Mouse (Mus musculus) ES-Bruce4 (cell line): Measurements from ENCODE around the gene Dpp10.

Source experiments
- CTCF ChIP-seq: IDR thresholded peaks from one replicate; pipeline ENCODE4 v1.8.1; 2011; ENCODE audit warnings: low read depth, low read length
- POLR2A ChIP-seq: IDR thresholded peaks from one replicate; pipeline ENCODE4 v1.8.1; 2011; ENCODE audit warnings: low read length; ENCODE audit not compliant: insufficient read depth

DNA sequence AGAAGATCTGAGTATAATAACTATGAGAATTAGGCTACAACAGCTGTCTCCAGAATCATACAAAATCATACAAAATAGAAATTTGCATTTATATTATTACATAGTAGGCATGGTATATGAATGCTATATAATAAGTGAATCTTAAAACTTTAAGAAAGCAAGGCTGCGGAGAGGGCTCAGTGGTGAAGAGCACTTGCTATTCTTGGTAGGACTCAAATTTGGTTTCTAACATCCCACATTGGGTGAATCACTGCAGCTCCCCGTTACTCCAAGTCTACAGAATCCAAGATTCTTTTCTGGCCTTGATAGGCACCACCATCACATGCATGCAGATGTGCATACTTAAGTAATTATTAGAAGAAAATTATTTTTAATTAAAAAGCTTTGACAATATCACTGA is 279.8 kb downstream of the Dpp10 start:
- no peak for TF ChIP-seq POLR2A
- no peak for TF ChIP-seq CTCF
